Mouse (Mus musculus) thymus, adult 2 months (tissue): ENCODE measurements at regions not wholly inside any gene's neighbourhood (a gene's known extent, or its start where the extent isn't known, plus 50 kb on each side); places are given as distances from the start of the nearest gene placed in this dataset.

Experiments
- DNase-seq: peaks from one replicate; pipeline ENCODE4 v3.0.0; 2021
- H3K27ac ChIP-seq: fragments of 200-500 bp; 2 replicates; pipeline ENCODE4 v1.5.1; 2012; ENCODE audit warnings: low read length, control low read depth; ENCODE audit not compliant: control insufficient read depth, insufficient read depth
- H3K27me3 ChIP-seq: fragments of 200-500 bp; 2 replicates; pipeline ENCODE4 v1.6.1; 2012; ENCODE audit warnings: mild to moderate bottlenecking, low read length, moderate library complexity, mixed read lengths; ENCODE audit not compliant: control insufficient read depth, insufficient read depth
- H3K36me3 ChIP-seq: fragments of 200-500 bp; 2 replicates; pipeline ENCODE4 v1.6.1; 2012; ENCODE audit warnings: mild to moderate bottlenecking, low read length, moderate library complexity; ENCODE audit not compliant: control insufficient read depth, insufficient read depth
- H3K4me1 ChIP-seq: fragments of 200-500 bp; replicated peaks from 2 replicates; pipeline ENCODE4 v1.6.1; 2012; ENCODE audit warnings: low read length; ENCODE audit not compliant: control insufficient read depth, insufficient read depth
- H3K4me3 ChIP-seq: fragments of 200-500 bp; 2 replicates; pipeline ENCODE4 v1.5.1; 2012; ENCODE audit warnings: mild to moderate bottlenecking, low read length, control low read depth, moderate library complexity; ENCODE audit not compliant: control insufficient read depth, insufficient read depth
- CTCF ChIP-seq: fragments of 200-500 bp; IDR thresholded peaks from 2 replicates; pipeline ENCODE4 v1.5.1; 2012; ENCODE audit warnings: mild to moderate bottlenecking, control low read depth, low read length, moderate library complexity, borderline replicate concordance; ENCODE audit not compliant: control insufficient read depth, poor library complexity, insufficient read depth; ENCODE audit errors: extremely low read depth
- POLR2A ChIP-seq: fragments of 200-500 bp; IDR thresholded peaks from 2 replicates; pipeline ENCODE4 v1.6.1; 2012; ENCODE audit warnings: mild to moderate bottlenecking, low read length, control low read depth, moderate library complexity; ENCODE audit not compliant: control insufficient read depth, poor library complexity, insufficient read depth; ENCODE audit errors: extremely low read depth
- whole genome bisulfite sequencing: fragments of 180-500 bp; shearing (Covaris S2); methylation state at CpG from one replicate; pipeline ENCODE4 v1.1.7; 2018; 5-methylcytosine and 5-hydroxymethylcytosine counted together

- Histone ChIP-seq H3K27me3 (no peaks in the 10 kb centered on the region), H3K36me3 (no peaks in the 10 kb centered on the region), H3K27ac (no peak overlapping the region), H3K4me3 (no peak overlapping the region), H3K4me1 (no peaks in the 10 kb centered on the region)
- 64% methylated on average over 11 of the region's 11 CpGs for WGBS
- no peak for TF ChIP-seq CTCF
- TF ChIP-seq POLR2A = no peak
- no peak for DNase-seq
Measured at GRCm38 (mm10) chr14:33808593-33809265, 114.7 kb upstream of the Gdf10 start.

GRCm38 (mm10) chr14:33810584-33810983 lies 112.8 kb upstream of the Gdf10 start:
- 80% methylated on average over 4 of the region's 4 CpGs for WGBS
- Histone ChIP-seq H3K36me3 (no peaks in the 10 kb centered on the region), H3K27ac (no peak overlapping the region), H3K27me3 (no peaks in the 10 kb centered on the region), H3K4me3 (no peak overlapping the region), H3K4me1 (no peaks in the 10 kb centered on the region)
- no peak for DNase-seq
- no peak for TF ChIP-seq CTCF
- no peak for TF ChIP-seq POLR2A

- no peaks in the 10 kb centered on the region for H3K4me1 ChIP-seq
- H3K4me3 ChIP-seq = no peak overlapping the region
- no peak for DNase-seq
- no peak overlapping the region for H3K27ac ChIP-seq
- TF ChIP-seq CTCF (no peak), POLR2A (no peak)
- no peaks in the 10 kb centered on the region for H3K27me3 ChIP-seq
- WGBS = 93% methylated on average over 3 of the region's 3 CpGs
- no peaks in the 10 kb centered on the region for H3K36me3 ChIP-seq
Measured at GRCm38 (mm10) chr14:33811241-33811640, 112.1 kb upstream of the Gdf10 start.

GRCm38 (mm10) chr14:33812266-33812665 lies 111.1 kb upstream of the Gdf10 start:
- Histone ChIP-seq H3K4me1 (no peaks in the 10 kb centered on the region), H3K36me3 (no peaks in the 10 kb centered on the region), H3K4me3 (no peak overlapping the region), H3K27ac (no peak overlapping the region), H3K27me3 (no peaks in the 10 kb centered on the region)
- DNase-seq = no peak
- WGBS = 89% methylated on average over 8 of the region's 8 CpGs
- no peak for TF ChIP-seq POLR2A
- no peak for TF ChIP-seq CTCF

GRCm38 (mm10) chr14:33812772-33813171 lies 110.6 kb upstream of the Gdf10 start:
- TF ChIP-seq CTCF = no peak
- TF ChIP-seq POLR2A = no peak
- 86% methylated on average over 4 of the region's 4 CpGs for WGBS

GRCm38 (mm10) chr14:33813274-33813673 lies 110.1 kb upstream of the Gdf10 start:
- TF ChIP-seq POLR2A (no peak), CTCF (no peak)
- WGBS = 62% methylated on average over 3 of the region's 3 CpGs
- no peak overlapping the region for H3K27ac ChIP-seq
- no peaks in the 10 kb centered on the region for H3K36me3 ChIP-seq
- H3K4me1 ChIP-seq = no peaks in the 10 kb centered on the region
- DNase-seq = no peak
- H3K4me3 ChIP-seq = no peak overlapping the region
- H3K27me3 ChIP-seq = no peaks in the 10 kb centered on the region

More at GRCm38 (mm10) chr14:33812772-33813171, 110.6 kb upstream of the Gdf10 start:
- H3K4me1 ChIP-seq = no peaks in the 10 kb centered on the region
- no peak for DNase-seq
- no peak overlapping the region for H3K4me3 ChIP-seq
- no peaks in the 10 kb centered on the region for H3K36me3 ChIP-seq
- no peak overlapping the region for H3K27ac ChIP-seq
- H3K27me3 ChIP-seq = no peaks in the 10 kb centered on the region

GRCm38 (mm10) chr14:33814107-33814506 lies 109.3 kb upstream of the Gdf10 start:
- Histone ChIP-seq H3K4me1 (no peaks in the 10 kb centered on the region), H3K4me3 (no peak overlapping the region), H3K27ac (no peak overlapping the region), H3K36me3 (no peaks in the 10 kb centered on the region), H3K27me3 (no peaks in the 10 kb centered on the region)
- no peak for TF ChIP-seq POLR2A
- no peak for TF ChIP-seq CTCF
- 98% methylated on average over 1 of the region's 1 CpGs for WGBS
- DNase-seq = no peak
